Comparison of ENCODE assay signal across 13 mouse cellular contexts in genomic region chr13:51725926-51726574, GRCm38 (mm10).
DNase-seq lines count a peak whose midpoint lies in the region; ATAC-seq and TF ChIP-seq lines count a peak whose summit lies in the region.
"Had no signal": no experiment of that assay in that cellular context is flagged by ENCODE, and none has a peak within 500 bp of the region (broad histone marks: within the 10 kb centered on the region; RNA-seq: fewer than 3 reads in every experiment).

No protein-coding gene starts in this region.

- H3K9ac ChIP-seq in liver, embryonic 13.5 days = no peak overlapping the region
- H3K9ac ChIP-seq in midbrain, postnatal 0 days (replicated peaks; ENCODE audit: low read length, poor library complexity, severe bottlenecking) = no peak overlapping the region
- H3K9ac ChIP-seq: forebrain, embryonic 15.5 days had no signal

- no peaks in the 10 kb centered on the region for H3K9me3 ChIP-seq in E14TG2a.4 (ENCODE audit: low read length)
- H3K9me3 ChIP-seq in liver, embryonic 13.5 days (replicated peaks) = no peaks in the 10 kb centered on the region
- no peaks in the 10 kb centered on the region for H3K9me3 ChIP-seq in midbrain, postnatal 0 days (ENCODE audit: low read length)
- H3K9me3 ChIP-seq: forebrain, embryonic 15.5 days had no signal

- no peaks in the 10 kb centered on the region for H3K27me3 ChIP-seq in E14TG2a.4 (ENCODE audit: insufficient read depth, low read length)
- H3K27me3 ChIP-seq in liver, embryonic 13.5 days = no peaks in the 10 kb centered on the region
- H3K27me3 ChIP-seq in midbrain, postnatal 0 days (ENCODE audit: insufficient read depth, low read length) = no peaks in the 10 kb centered on the region
- H3K27me3 ChIP-seq: forebrain, embryonic 15.5 days had no signal

- no peak overlapping the region; the same call in 1 of the 2 replicates for H3K27ac ChIP-seq in liver, embryonic 13.5 days
- no peak overlapping the region for H3K27ac ChIP-seq in midbrain, postnatal 0 days (ENCODE audit: low read depth, low read length)
- H3K27ac ChIP-seq: forebrain, embryonic 15.5 days; heart, adult 2 months; left cerebral cortex, adult 2 months had no signal

- H3K4me3 ChIP-seq in E14TG2a.4 (replicated peaks; ENCODE audit: low read length) = peak overlapping the region; percentile 41; the same call in 1 of the 2 replicates
- no peak overlapping the region for H3K4me3 ChIP-seq in liver, embryonic 13.5 days (replicated peaks)
- H3K4me3 ChIP-seq in midbrain, postnatal 0 days (ENCODE audit: low read depth, low read length) = no peak overlapping the region
- H3K4me3 ChIP-seq: forebrain, embryonic 15.5 days; heart, adult 2 months; left cerebral cortex, adult 2 months had no signal

- peak; percentile 74 for ATAC-seq in erythroblast, adult 5-6 weeks (replicated peaks; ENCODE audit: low FRiP score, poor library complexity, severe bottlenecking)
- peak; percentile 78 for ATAC-seq in liver, embryonic 13.5 days (ENCODE audit: low read depth)
- ATAC-seq in midbrain, postnatal 0 days (ENCODE audit: low FRiP score) = no peak
- ATAC-seq: forebrain, embryonic 15.5 days; lung, postnatal 0 days; midbrain, embryonic 16.5 days had no signal

- H3K4me2 ChIP-seq in liver, embryonic 13.5 days = no peak overlapping the region
- no peak overlapping the region for H3K4me2 ChIP-seq in midbrain, postnatal 0 days (ENCODE audit: low read depth, low read length, poor library complexity, severe bottlenecking)
- H3K4me2 ChIP-seq: forebrain, embryonic 15.5 days had no signal

- peaks cover 37% of the 10 kb centered on the region for H3K36me3 ChIP-seq in E14TG2a.4 (ENCODE audit: insufficient read depth, low read length)
- H3K36me3 ChIP-seq in liver, embryonic 13.5 days = 0 out of 2 replicates have a peak, but pooled peaks cover 6% of the 10 kb centered on the region
- no peaks in the 10 kb centered on the region for H3K36me3 ChIP-seq in midbrain, postnatal 0 days (ENCODE audit: insufficient read depth, low read length)
- H3K36me3 ChIP-seq: forebrain, embryonic 15.5 days had no signal

- 66% methylated on average over 8 of the region's 8 CpGs for WGBS in liver, embryonic 13.5 days (ENCODE audit: insufficient replicate concordance)
- 76% methylated on average over 8 of the region's 8 CpGs for WGBS in midbrain, postnatal 0 days

- DNase-seq in 416B (ENCODE audit: low read depth) = peak; percentile 30
- no peak for DNase-seq in liver, embryonic 13.5 days
- DNase-seq in gastrocnemius, postnatal 25 days = no peak
- no peak for DNase-seq in frontal cortex, postnatal 14 days (ENCODE audit: low spot score in 2 of 2)
- DNase-seq in midbrain, postnatal 0 days (ENCODE audit: low spot score) = no peak
- DNase-seq: heart, adult 2 months; thymus, postnatal 36 days had no signal

- peaks cover 94% of the 10 kb centered on the region for H3K4me1 ChIP-seq in E14TG2a.4 (replicated peaks; ENCODE audit: low read depth, low read length)
- H3K4me1 ChIP-seq in liver, embryonic 13.5 days (replicated peaks) = peaks cover 49% of the 10 kb centered on the region
- H3K4me1 ChIP-seq in midbrain, postnatal 0 days (ENCODE audit: insufficient read depth, low read length) = no peaks in the 10 kb centered on the region

- TF ChIP-seq CTCF in E14TG2a.4 (conservative IDR thresholded peaks at IDR 0.05; ENCODE audit: low read length) = no peak
- no peak for TF ChIP-seq CTCF in midbrain, postnatal 0 days (IDR thresholded peaks at IDR 0.05)
